Mouse (Mus musculus) midbrain, postnatal 0 days (tissue): ENCODE measurements around the gene Poc5. TPM values are rescaled to one million over a fixed set of nuclear protein-coding genes. Genes with fewer than 3 reads are reported as not detected.

ENCODE experiments used
- ATAC-seq: fragments of 200-750 bp; cut with Nextera tagmentation; 2 replicates; pipeline ENCODE4 v1.8.0; 2017; ENCODE audit warnings: moderate number of reproducible peaks, mild to moderate bottlenecking, moderate TSS enrichment, moderate library complexity; ENCODE audit not compliant: low FRiP score
- DNase-seq: peaks from one replicate; pipeline ENCODE4 v3.0.0-alpha.2; 2015; ENCODE audit warnings: low spot score
- H3K27ac ChIP-seq: fragments of 300-500 bp; sonication (generic); 2 replicates; pipeline ENCODE4 v1.5.1; 2014; ENCODE audit warnings: low read depth, mild to moderate bottlenecking, low read length, mixed read lengths
- H3K27me3 ChIP-seq: fragments of 300-500 bp; sonication (generic); 2 replicates; pipeline ENCODE4 v1.6.1; 2014; ENCODE audit warnings: low read length, control low read depth, mixed read lengths; ENCODE audit not compliant: insufficient read depth
- H3K36me3 ChIP-seq: fragments of 300-500 bp; sonication (generic); 2 replicates; pipeline ENCODE4 v1.6.1; 2014; ENCODE audit warnings: low read length, control low read depth, mixed read lengths; ENCODE audit not compliant: insufficient read depth
- H3K4me1 ChIP-seq: fragments of 300-500 bp; sonication (generic); 2 replicates; pipeline ENCODE4 v1.6.1; 2014; ENCODE audit warnings: mild to moderate bottlenecking, control low read depth, antibody characterized with exemption, low read length, mixed read lengths; ENCODE audit not compliant: insufficient read depth
- H3K4me2 ChIP-seq: fragments of 300-500 bp; sonication (generic); 2 replicates; pipeline ENCODE4 v1.6.1; 2014; ENCODE audit warnings: low read depth, mild to moderate bottlenecking, low read length, mixed read lengths; ENCODE audit not compliant: poor library complexity, severe bottlenecking
- H3K4me3 ChIP-seq: fragments of 300-500 bp; sonication (generic); 2 replicates; pipeline ENCODE4 v1.5.1; 2014; ENCODE audit warnings: low read depth, mild to moderate bottlenecking, low read length, moderate library complexity
- H3K9ac ChIP-seq: fragments of 300-500 bp; sonication (generic); replicated peaks from 2 replicates; pipeline ENCODE4 v1.6.1; 2014; ENCODE audit warnings: mild to moderate bottlenecking, low read length, moderate library complexity, mixed read lengths; ENCODE audit not compliant: poor library complexity, severe bottlenecking
- H3K9me3 ChIP-seq: fragments of 300-500 bp; sonication (generic); 2 replicates; pipeline ENCODE4 v1.6.1; 2016; ENCODE audit warnings: low read length, control low read depth
- CTCF ChIP-seq: IDR thresholded peaks from 2 replicates; pipeline ENCODE4 v1.5.1; 2016; ENCODE audit warnings: antibody characterized with exemption, mild to moderate bottlenecking
- WGBS: fragments of 180-500 bp; shearing (Covaris S2); extraction: QIAGEN DNeasy Blood & Tissue Kit; methylation state at CpG from one replicate; pipeline ENCODE4 v1.1.7; 2014; 5-methylcytosine and 5-hydroxymethylcytosine counted together
- polyA plus RNA-seq: library from polyadenylated mRNA; unstranded; fragments of >200 nt; fragmentation: Nextera tagmentation; extraction: Ambion mirVana; gene quantifications from 2 replicates; pipeline ENCODE4 v1.2.1, GENCODE M21; 2015
- total RNA-seq: library from RNA; depleted of rRNA; stranded (reverse); fragments of >200 nt; gene quantifications from 2 replicates; pipeline ENCODE4 v1.2.3, GENCODE M21; 2014; rRNA removed

Gene Poc5
- 24.0 and 27.7 TPM in 2 replicates for total RNA-seq
- polyA plus RNA-seq, result 15.7 and 16.3 TPM in 2 replicates

GRCm38 (mm10) chr13:96388042-96388888 is at the start of gene Poc5:
Gene Poc5, plus strand, starts transcription at chr13:96388294.
- DNase-seq (peak; percentile 99), ATAC-seq (peak; percentile 100)
- under 1% methylated on average over 44 of the region's 44 CpGs for WGBS
- Histone ChIP-seq H3K4me2 (peak within 1 kb of the TSS; percentile 77), H3K9me3 (no peaks in the 10 kb centered on the region), H3K4me1 (peaks cover 4% of the 10 kb centered on the region; the same call in 1 of the 2 replicates), H3K27ac (peak within 1 kb of the TSS; percentile 67), H3K27me3 (no peaks in the 10 kb centered on the region), H3K36me3 (peaks cover 21% of the 10 kb centered on the region), H3K4me3 (peak within 1 kb of the TSS; percentile 77), H3K9ac (peak within 1 kb of the TSS; percentile 64)
- TF ChIP-seq CTCF, result no peak

GRCm38 (mm10) chr13:96341461-96341860 is 46.6 kb upstream of the Poc5 start:
- Histone ChIP-seq H3K9ac (no peak overlapping the region), H3K27me3 (no peaks in the 10 kb centered on the region), H3K27ac (no peak overlapping the region), H3K4me3 (no peak overlapping the region), H3K4me2 (no peak overlapping the region), H3K9me3 (no peaks in the 10 kb centered on the region), H3K36me3 (no peaks in the 10 kb centered on the region), H3K4me1 (no peaks in the 10 kb centered on the region)
- ATAC-seq (no peak), DNase-seq (no peak)
- TF ChIP-seq CTCF, result no peak
- 78% methylated on average over 3 of the region's 3 CpGs for WGBS

- no peaks in the 10 kb centered on the region for H3K4me1 ChIP-seq
- no peak for ATAC-seq
Observed at GRCm38 (mm10) chr13:96344778-96345177, 43.3 kb upstream of the Poc5 start.

GRCm38 (mm10) chr13:96346581-96346980 is 41.5 kb upstream of the Poc5 start:
- no peaks in the 10 kb centered on the region for H3K36me3 ChIP-seq
- H3K4me3 ChIP-seq, result no peak overlapping the region
- no peak for ATAC-seq
- DNase-seq, result no peak
- no peaks in the 10 kb centered on the region for H3K27me3 ChIP-seq
- 43% methylated on average over 3 of the region's 3 CpGs for WGBS
- no peaks in the 10 kb centered on the region for H3K9me3 ChIP-seq
- H3K27ac ChIP-seq, result no peak overlapping the region
- H3K9ac ChIP-seq, result no peak overlapping the region
- no peaks in the 10 kb centered on the region for H3K4me1 ChIP-seq
- no peak overlapping the region for H3K4me2 ChIP-seq
- no peak for TF ChIP-seq CTCF

More at GRCm38 (mm10) chr13:96344778-96345177, 43.3 kb upstream of the Poc5 start:
- H3K9me3 ChIP-seq, result no peaks in the 10 kb centered on the region
- 89% methylated on average over 6 of the region's 6 CpGs for WGBS
- TF ChIP-seq CTCF, result no peak
- no peak overlapping the region for H3K9ac ChIP-seq
- H3K36me3 ChIP-seq, result no peaks in the 10 kb centered on the region
- H3K4me2 ChIP-seq, result no peak overlapping the region
- DNase-seq, result no peak
- H3K27ac ChIP-seq, result no peak overlapping the region
- H3K27me3 ChIP-seq, result no peaks in the 10 kb centered on the region
- H3K4me3 ChIP-seq, result no peak overlapping the region

- H3K9ac ChIP-seq, result no peak overlapping the region
- H3K27me3 ChIP-seq, result no peaks in the 10 kb centered on the region
- H3K4me1 ChIP-seq, result 0 out of 2 replicates have a peak, but pooled peaks cover 4% of the 10 kb centered on the region
- no peaks in the 10 kb centered on the region for H3K9me3 ChIP-seq
- no peak for TF ChIP-seq CTCF
- no peaks in the 10 kb centered on the region for H3K36me3 ChIP-seq
- H3K4me2 ChIP-seq, result no peak overlapping the region
- no peak overlapping the region for H3K4me3 ChIP-seq
- WGBS, result 72% methylated on average over 6 of the region's 6 CpGs
- H3K27ac ChIP-seq, result peak overlapping the region; percentile 70; the same call in 1 of the 2 replicates
- ATAC-seq (0 out of 2 replicates have a peak, but pooled peaks have one; percentile 57), DNase-seq (no peak)
Observed at GRCm38 (mm10) chr13:96350207-96350606, 37.9 kb upstream of the Poc5 start.

- H3K36me3 ChIP-seq, result no peaks in the 10 kb centered on the region
- H3K4me3 ChIP-seq, result no peak overlapping the region
- ATAC-seq (peak; percentile 47; the same call in 1 of the 2 replicates), DNase-seq (peak; percentile 39)
- no peaks in the 10 kb centered on the region for H3K9me3 ChIP-seq
- H3K27ac ChIP-seq, result peak overlapping the region; percentile 70
- H3K9ac ChIP-seq, result peak overlapping the region; percentile 36; the same call in 1 of the 2 replicates
- no peaks in the 10 kb centered on the region for H3K27me3 ChIP-seq
- no peak overlapping the region; the same call in 1 of the 2 replicates for H3K4me2 ChIP-seq
- H3K4me1 ChIP-seq, result 0 out of 2 replicates have a peak, but pooled peaks cover 4% of the 10 kb centered on the region
- no peak for TF ChIP-seq CTCF
- 61% methylated on average over 12 of the region's 12 CpGs for whole genome bisulfite sequencing
Observed at GRCm38 (mm10) chr13:96351264-96351663, 36.8 kb upstream of the Poc5 start.
